Mouse (Mus musculus) intestine, embryonic 14.5 days (tissue): ENCODE data around the gene Uso1. TPM values are rescaled to one million over a fixed set of nuclear protein-coding genes. Genes with fewer than 3 reads are reported as not detected.

Experiments
- ATAC-seq: fragments of 200-750 bp; cut with Nextera tagmentation; replicated peaks from 2 replicates; pipeline ENCODE4 v1.8.0; 2017; ENCODE audit warnings: low read depth, moderate number of reproducible peaks, moderate TSS enrichment, moderate library complexity; ENCODE audit not compliant: low FRiP score, low TSS enrichment
- DNase-seq: peaks from one replicate; pipeline ENCODE4 v3.0.0-alpha.2; 2018; ENCODE audit warnings: low spot score
- H3K27ac ChIP-seq: fragments of 300-500 bp; sonication (generic); 2 replicates; pipeline ENCODE4 v1.5.1; 2014; ENCODE audit warnings: low read depth, mild to moderate bottlenecking, control low read depth
- H3K27me3 ChIP-seq: fragments of 300-500 bp; sonication (generic); replicated peaks from 2 replicates; pipeline ENCODE4 v1.6.1; 2014; ENCODE audit warnings: low read length, control low read depth; ENCODE audit not compliant: control insufficient read depth, insufficient read depth
- H3K36me3 ChIP-seq: fragments of 300-500 bp; sonication (generic); 2 replicates; pipeline ENCODE4 v1.6.1; 2014; ENCODE audit warnings: low read length, control low read depth; ENCODE audit not compliant: control insufficient read depth, insufficient read depth
- H3K4me1 ChIP-seq: fragments of 300-500 bp; sonication (generic); replicated peaks from 2 replicates; pipeline ENCODE4 v1.6.1; 2014; ENCODE audit warnings: low read length, control low read depth, mixed read lengths; ENCODE audit not compliant: control insufficient read depth, insufficient read depth
- H3K4me2 ChIP-seq: fragments of 300-500 bp; sonication (generic); 2 replicates; pipeline ENCODE4 v1.6.1; 2014; ENCODE audit warnings: low read length
- H3K4me3 ChIP-seq: fragments of 300-500 bp; sonication (generic); 2 replicates; pipeline ENCODE4 v1.5.1; 2014; ENCODE audit warnings: low read depth, low read length, control low read depth, mixed read lengths
- H3K9ac ChIP-seq: fragments of 300-500 bp; sonication (generic); 2 replicates; pipeline ENCODE4 v1.6.1; 2014; ENCODE audit warnings: mild to moderate bottlenecking, low read length
- H3K9me3 ChIP-seq: fragments of 300-500 bp; sonication (generic); 2 replicates; pipeline ENCODE4 v1.6.1; 2016; ENCODE audit warnings: low read length, control low read depth; ENCODE audit not compliant: control insufficient read depth
- WGBS: fragments of 180-500 bp; shearing (Covaris S2); extraction: QIAGEN DNeasy Blood & Tissue Kit; methylation state at CpG from one replicate; pipeline ENCODE4 v1.1.7; 2014; 5-methylcytosine and 5-hydroxymethylcytosine counted together
- polyA plus RNA-seq: library from polyadenylated mRNA; unstranded; fragments of >200 nt; fragmentation: Nextera tagmentation; extraction: Ambion mirVana; gene quantifications from 2 replicates; pipeline ENCODE4 v1.2.1, GENCODE M21; 2014

Gene Uso1
- polyA plus RNA-seq, 1 experiment from 2014 or later = 30.8 TPM

DNA sequence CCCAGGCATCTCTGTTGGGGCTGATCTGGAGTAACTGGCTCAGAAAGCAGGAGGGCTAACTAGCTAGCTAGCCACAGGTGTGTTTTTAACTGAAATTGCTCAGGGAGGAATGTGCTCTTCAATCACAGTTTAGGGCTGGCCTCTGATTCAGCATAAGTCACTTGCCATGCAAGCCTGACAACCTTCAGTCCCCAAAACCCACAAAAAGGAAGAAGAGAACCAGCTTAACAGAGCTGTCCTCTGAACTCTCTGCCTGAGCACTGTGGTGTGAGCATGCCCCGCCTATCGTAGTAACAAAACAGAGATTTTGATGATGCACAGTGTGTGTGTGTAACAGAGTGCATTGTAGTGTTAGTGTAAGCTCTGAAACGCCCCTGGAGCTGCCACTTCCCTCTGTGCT lies 4.7 kb downstream of the Uso1 start:
- Histone ChIP-seq H3K36me3 (no peaks in the 10 kb centered on the region), H3K27me3 (no peaks in the 10 kb centered on the region), H3K9ac (no peak overlapping the region), H3K27ac (no peak overlapping the region), H3K4me2 (no peak overlapping the region), H3K4me1 (peaks cover 15% of the 10 kb centered on the region), H3K9me3 (no peaks in the 10 kb centered on the region), H3K4me3 (no peak overlapping the region)
- DNase-seq (peak; percentile 20), ATAC-seq (no peak)
- WGBS = 90% methylated on average over 3 of the region's 3 CpGs

DNA sequence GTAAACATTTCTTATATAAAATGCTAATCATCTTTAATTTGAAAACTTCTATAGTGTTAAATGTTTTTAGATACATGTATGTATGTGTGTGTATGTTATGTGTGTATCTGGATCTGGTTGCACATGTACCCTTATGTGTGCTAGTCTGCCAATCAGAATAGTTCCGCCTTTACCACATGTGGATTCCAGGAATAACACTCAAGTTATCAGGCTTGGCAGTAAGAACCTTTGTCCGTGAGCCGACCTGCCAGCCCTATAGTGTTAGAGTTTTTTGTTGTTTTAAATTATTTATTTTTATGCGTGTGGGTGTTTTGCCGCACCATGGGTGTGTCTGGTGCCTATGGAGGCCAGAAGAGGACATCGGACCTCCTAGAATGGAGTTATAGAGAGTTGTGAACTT lies 5.9 kb downstream of the Uso1 start:
- 98% methylated on average over 6 of the region's 6 CpGs for WGBS
- no peak for DNase-seq

DNA sequence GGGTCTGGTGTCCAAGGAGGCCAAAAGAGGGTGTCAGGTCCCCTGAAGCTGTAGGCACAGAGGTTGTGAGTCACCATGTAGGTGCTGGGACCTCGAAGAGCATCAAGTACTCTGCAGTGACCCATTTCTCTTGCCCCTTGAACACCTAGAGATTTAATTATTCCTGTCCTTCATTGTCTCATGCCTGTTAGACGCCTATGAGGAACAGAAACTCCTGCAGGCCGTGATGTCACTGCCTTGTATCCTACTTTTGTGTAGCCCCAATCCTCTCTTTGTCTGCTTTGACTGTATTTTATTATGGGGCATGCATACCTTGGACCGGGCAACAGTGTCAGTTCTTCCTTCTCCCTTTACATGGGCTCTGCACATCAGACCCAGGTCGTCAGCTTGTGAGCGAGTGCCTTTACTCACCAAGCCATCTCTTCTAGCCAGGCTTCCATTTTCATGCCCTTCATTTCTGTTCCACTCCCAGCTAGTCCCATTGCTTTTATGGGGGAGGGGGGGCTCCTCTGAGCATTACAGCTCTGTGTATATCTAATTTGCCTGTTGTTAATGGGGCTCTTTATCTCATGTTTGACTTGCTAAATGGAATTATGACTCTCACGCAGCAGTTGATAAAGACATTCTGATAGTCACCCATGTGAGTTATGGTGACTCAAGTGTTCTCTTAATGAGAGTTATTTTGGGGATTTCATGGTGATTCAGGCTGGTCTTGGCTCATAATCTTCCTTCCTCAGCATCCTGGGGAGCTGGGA lies 7.4 kb downstream of the Uso1 start:
- ATAC-seq (no peak), DNase-seq (peak; percentile 44)
- 84% methylated on average over 7 of the region's 7 CpGs for WGBS
- no peak overlapping the region for H3K27ac ChIP-seq
- no peaks in the 10 kb centered on the region for H3K4me1 ChIP-seq
- H3K4me2 ChIP-seq = no peak overlapping the region
- no peak overlapping the region for H3K4me3 ChIP-seq
- no peak overlapping the region for H3K9ac ChIP-seq
- no peaks in the 10 kb centered on the region for H3K9me3 ChIP-seq
- no peaks in the 10 kb centered on the region for H3K36me3 ChIP-seq
- no peaks in the 10 kb centered on the region for H3K27me3 ChIP-seq

More for the DNA sequence above, 5.9 kb downstream of the Uso1 start:
- no peak for ATAC-seq
- no peaks in the 10 kb centered on the region for H3K9me3 ChIP-seq
- H3K9ac ChIP-seq = no peak overlapping the region
- H3K27me3 ChIP-seq = no peaks in the 10 kb centered on the region
- no peak overlapping the region for H3K4me2 ChIP-seq
- peaks cover 13% of the 10 kb centered on the region for H3K4me1 ChIP-seq
- no peak overlapping the region for H3K4me3 ChIP-seq
- H3K36me3 ChIP-seq = no peaks in the 10 kb centered on the region
- no peak overlapping the region for H3K27ac ChIP-seq

DNA sequence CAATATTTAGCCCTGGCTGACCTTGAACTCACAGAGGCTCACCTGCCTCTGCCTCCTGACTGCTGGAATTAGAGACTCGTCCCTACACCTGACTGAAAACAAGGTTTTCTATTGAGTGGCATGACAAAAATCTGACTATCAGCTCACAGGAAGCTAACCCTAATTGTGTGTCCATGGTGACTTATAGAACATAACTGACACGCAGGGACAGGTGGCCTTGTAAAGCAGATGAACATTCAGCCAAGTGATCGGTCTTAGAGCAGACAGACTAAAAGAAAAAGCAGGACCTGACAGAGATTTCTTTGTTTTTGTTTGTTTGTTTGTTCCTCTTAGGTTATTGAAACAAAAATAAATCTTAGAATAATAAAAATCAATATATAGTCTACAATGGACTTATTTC lies 10.5 kb downstream of the Uso1 start:
- ATAC-seq = no peak
- 89% methylated on average over 3 of the region's 3 CpGs for WGBS
- H3K4me2 ChIP-seq = no peak overlapping the region
- DNase-seq = no peak
- H3K9ac ChIP-seq = no peak overlapping the region
- H3K9me3 ChIP-seq = no peaks in the 10 kb centered on the region
- H3K27me3 ChIP-seq = no peaks in the 10 kb centered on the region
- peaks cover 8% of the 10 kb centered on the region for H3K36me3 ChIP-seq
- no peak overlapping the region for H3K4me3 ChIP-seq
- H3K4me1 ChIP-seq = no peaks in the 10 kb centered on the region
- no peak overlapping the region for H3K27ac ChIP-seq

DNA sequence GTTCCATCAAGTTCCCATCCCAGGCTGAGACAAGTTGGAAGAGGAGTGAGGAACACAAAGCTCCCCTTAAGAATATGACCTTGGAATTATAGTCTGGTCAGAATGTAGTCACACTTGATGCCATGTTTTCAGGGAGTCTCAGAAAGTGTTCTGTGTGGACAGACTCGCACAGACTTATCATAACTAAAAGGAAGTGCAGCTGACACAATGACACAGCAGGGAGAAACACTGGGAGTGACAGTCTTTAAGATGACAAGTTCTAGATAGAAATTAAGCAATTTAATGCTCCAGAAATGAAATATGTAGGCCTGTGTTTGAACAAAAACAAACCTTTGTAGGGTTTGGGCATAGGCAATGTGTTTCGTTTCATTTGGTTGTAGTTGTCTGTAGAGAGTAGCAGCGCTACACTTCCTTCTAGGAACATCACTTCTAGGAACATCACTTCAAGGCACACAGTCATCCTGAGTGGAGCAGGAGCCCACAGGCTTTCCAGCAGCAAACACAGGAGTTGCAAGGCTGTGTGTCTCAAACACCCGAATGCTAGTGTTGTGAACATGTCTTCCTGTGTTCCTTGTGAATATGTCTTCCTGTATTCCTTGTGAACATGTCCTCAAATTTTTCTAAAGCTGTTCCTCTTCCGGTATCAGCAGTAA lies 11.7 kb downstream of the Uso1 start:
- no peak for DNase-seq
- 94% methylated on average over 5 of the region's 5 CpGs for WGBS
- Histone ChIP-seq H3K4me2 (no peak overlapping the region), H3K9me3 (no peaks in the 10 kb centered on the region), H3K27ac (no peak overlapping the region), H3K4me3 (no peak overlapping the region), H3K36me3 (peaks cover 18% of the 10 kb centered on the region), H3K9ac (no peak overlapping the region), H3K4me1 (no peaks in the 10 kb centered on the region), H3K27me3 (no peaks in the 10 kb centered on the region)
- ATAC-seq = no peak

DNA sequence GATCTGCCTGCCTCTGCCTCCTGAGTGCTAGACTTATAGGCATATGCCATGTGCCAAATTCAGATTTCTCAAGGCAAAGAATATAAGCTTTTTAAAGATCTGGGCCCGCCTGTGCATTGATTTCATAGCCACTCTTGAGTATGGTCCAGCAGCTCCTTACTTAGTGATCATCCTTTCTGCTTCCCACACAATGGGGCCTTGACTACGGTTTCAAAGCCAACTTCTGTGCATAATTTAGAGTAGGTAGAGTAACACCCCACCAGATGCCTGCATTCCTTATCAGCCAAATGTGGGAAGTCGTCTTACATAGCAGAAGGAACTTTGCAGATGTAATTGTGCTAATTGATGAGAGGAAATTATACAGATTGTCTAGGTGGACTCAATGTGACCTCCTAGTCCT lies 17.1 kb downstream of the Uso1 start:
- Histone ChIP-seq H3K36me3 (peaks cover 32% of the 10 kb centered on the region), H3K9ac (no peak overlapping the region), H3K27me3 (no peaks in the 10 kb centered on the region), H3K9me3 (no peaks in the 10 kb centered on the region), H3K4me2 (no peak overlapping the region), H3K27ac (no peak overlapping the region), H3K4me3 (no peak overlapping the region), H3K4me1 (no peaks in the 10 kb centered on the region)
- 82% methylated on average over 3 of the region's 3 CpGs for WGBS
- DNase-seq (no peak), ATAC-seq (no peak)

DNA sequence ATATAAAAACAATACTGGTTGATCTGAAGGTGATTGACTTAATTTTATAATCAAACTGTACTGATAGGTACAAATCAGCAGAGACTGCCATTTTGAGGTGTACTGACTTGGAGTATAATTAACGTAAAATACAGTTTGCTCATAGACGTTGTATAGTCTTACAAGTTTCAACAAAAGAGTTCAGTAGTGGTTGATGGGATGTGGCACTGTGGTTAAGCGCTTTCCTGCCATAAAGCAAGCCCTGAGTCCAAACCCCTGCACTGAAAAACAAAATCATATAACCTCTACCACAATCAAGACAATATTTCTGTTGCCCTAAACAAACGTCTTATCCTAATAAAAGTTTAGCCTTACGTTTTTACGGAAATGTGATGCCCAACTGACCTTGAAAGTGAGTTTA lies 28.2 kb downstream of the Uso1 start:
- no peak overlapping the region for H3K9ac ChIP-seq
- no peak overlapping the region for H3K27ac ChIP-seq
- no peak overlapping the region for H3K4me3 ChIP-seq
- 84% methylated on average over 6 of the region's 6 CpGs for WGBS
- ATAC-seq (no peak), DNase-seq (no peak)
- no peak overlapping the region for H3K4me2 ChIP-seq
- no peaks in the 10 kb centered on the region for H3K4me1 ChIP-seq
- peaks cover 46% of the 10 kb centered on the region for H3K36me3 ChIP-seq
- no peaks in the 10 kb centered on the region for H3K27me3 ChIP-seq
- H3K9me3 ChIP-seq = no peaks in the 10 kb centered on the region

DNA sequence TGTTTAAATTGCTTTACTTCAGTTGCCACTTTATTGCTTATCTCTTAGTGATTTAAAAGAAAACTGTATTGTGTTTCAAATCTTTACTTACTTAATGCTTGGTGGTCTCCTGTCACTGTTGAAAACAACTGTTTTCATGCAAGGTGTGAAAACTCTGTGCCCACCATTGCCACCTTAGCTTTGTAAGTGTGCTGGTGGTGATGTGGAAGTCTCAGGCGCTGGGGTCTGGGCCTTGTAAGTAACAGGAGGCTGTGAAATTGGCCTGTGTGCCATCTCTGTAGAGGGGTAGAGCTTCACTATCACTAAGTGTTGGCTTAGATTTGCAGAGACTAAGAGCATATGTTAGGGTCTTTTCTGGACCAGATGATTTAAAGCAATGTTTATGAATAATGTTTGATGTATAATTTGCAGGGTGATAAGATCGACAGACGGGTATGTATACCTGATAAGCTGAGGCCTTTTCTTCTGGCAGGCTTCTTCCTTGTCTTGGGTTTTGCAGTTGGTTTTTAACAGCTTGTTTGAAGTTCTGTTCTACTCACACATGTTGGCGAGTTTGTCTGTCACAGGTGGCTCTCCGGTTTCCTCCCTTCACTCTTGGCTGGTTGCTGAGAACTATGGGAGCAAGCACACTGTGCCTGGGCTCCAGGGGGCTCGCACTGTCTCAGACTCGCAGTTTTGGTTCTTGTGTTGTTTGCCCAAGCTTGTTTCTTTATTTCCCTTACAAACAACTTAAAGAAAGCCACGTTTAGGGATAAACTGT lies 45.5 kb downstream of the Uso1 start:
- DNase-seq = no peak
- WGBS = 83% methylated on average over 8 of the region's 8 CpGs

More for the DNA sequence above, 45.5 kb downstream of the Uso1 start:
- H3K27me3 ChIP-seq = no peaks in the 10 kb centered on the region
- no peak overlapping the region for H3K9ac ChIP-seq
- no peak overlapping the region for H3K27ac ChIP-seq
- ATAC-seq = no peak
- no peaks in the 10 kb centered on the region for H3K4me1 ChIP-seq
- H3K4me3 ChIP-seq = no peak overlapping the region
- no peaks in the 10 kb centered on the region for H3K9me3 ChIP-seq
- H3K36me3 ChIP-seq = peaks cover 75% of the 10 kb centered on the region
- no peak overlapping the region for H3K4me2 ChIP-seq
